Mouse (Mus musculus) stomach, postnatal 0 days (tissue): ENCODE measurements around the gene Gpr65.

Experiments used
- CTCF ChIP-seq: IDR thresholded peaks from 2 replicates; pipeline ENCODE4 v1.5.1; 2016; ENCODE audit warnings: antibody characterized with exemption, low read depth, mild to moderate bottlenecking, moderate library complexity
- EP300 ChIP-seq: optimal IDR thresholded peaks from 2 replicates; pipeline ENCODE3; 2016; ENCODE audit warnings: antibody characterized with exemption

GRCm38 (mm10) chr12:98322426-98322825 is 54.0 kb downstream of the Gpr65 start:
- TF ChIP-seq EP300 (no peak), CTCF (no peak)
